Comparison of ENCODE assay signal across 9 mouse cellular contexts in the genomic region with DNA sequence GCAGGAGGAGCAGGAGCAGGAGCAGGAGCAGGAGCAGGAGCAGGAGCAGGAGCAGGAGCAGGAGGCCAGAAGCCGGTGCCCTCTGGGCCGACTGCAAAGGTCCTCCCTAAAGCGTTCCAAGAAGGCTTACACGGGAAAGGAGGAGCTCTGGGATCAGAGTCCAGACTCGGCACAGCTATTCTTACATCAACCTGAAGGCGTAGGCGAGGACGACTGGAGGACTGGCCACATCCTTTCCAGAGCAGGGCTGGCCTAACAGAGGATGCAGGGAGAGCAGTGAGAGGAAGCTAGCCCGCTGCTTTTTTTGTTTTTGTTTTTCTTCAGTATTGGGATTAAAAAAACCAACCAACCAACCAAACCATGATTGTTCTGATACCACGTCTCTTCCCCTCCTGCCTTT.
A peak's percentile ranks its signal among the peaks of the same experiment; 100 is the strongest.
DNase-seq lines count a peak whose midpoint lies in the region; ATAC-seq and TF ChIP-seq lines count a peak whose summit lies in the region.
"Had no signal": no experiment of that assay in that cellular context is flagged by ENCODE, and none has a peak within 500 bp of the region (broad histone marks: within the 10 kb centered on the region; RNA-seq: fewer than 3 reads in every experiment).

No protein-coding gene starts in this region.

- no peak overlapping the region for H3K9ac ChIP-seq in liver, adult 2 months (ENCODE audit: low read depth, low read length)
- no peak overlapping the region for H3K9ac ChIP-seq in liver, embryonic 12.5 days
- H3K9ac ChIP-seq in stomach, embryonic 16.5 days (ENCODE audit: low read length), result no peak overlapping the region

- no peaks in the 10 kb centered on the region for H3K36me3 ChIP-seq in liver, adult 2 months (ENCODE audit: control insufficient read depth, insufficient read depth, low read length)
- no peaks in the 10 kb centered on the region for H3K36me3 ChIP-seq in liver, embryonic 12.5 days
- H3K36me3 ChIP-seq in stomach, embryonic 16.5 days (ENCODE audit: control insufficient read depth, insufficient read depth, low read length), result no peaks in the 10 kb centered on the region

- no peak overlapping the region for H3K4me2 ChIP-seq in liver, embryonic 12.5 days
- no peak overlapping the region for H3K4me2 ChIP-seq in stomach, embryonic 16.5 days (ENCODE audit: low read depth, low read length)

- H3K27ac ChIP-seq in liver, adult 2 months (replicated peaks; ENCODE audit: insufficient read depth, low read depth, low read length), result peak overlapping the region; percentile 80
- H3K27ac ChIP-seq in liver, embryonic 12.5 days, result no peak overlapping the region
- H3K27ac ChIP-seq in stomach, embryonic 16.5 days (ENCODE audit: low read length), result peak overlapping the region; percentile 58

- no peak for ATAC-seq in liver, embryonic 12.5 days
- 0 out of 2 replicates have a peak, but pooled peaks have one; percentile 41 for ATAC-seq in stomach, embryonic 16.5 days (ENCODE audit: insufficient read depth, low FRiP score)

- no peaks in the 10 kb centered on the region for H3K9me3 ChIP-seq in liver, embryonic 12.5 days (replicated peaks)
- no peaks in the 10 kb centered on the region for H3K9me3 ChIP-seq in stomach, embryonic 16.5 days (replicated peaks; ENCODE audit: control insufficient read depth, low read length)

- DNase-seq in liver, adult 2 months (ENCODE audit: extremely low read depth, low read depth, low spot score), result no peak
- DNase-seq in heart, postnatal 10 days, result peak; percentile 58 to 60
- peak; percentile 73 to 90 for DNase-seq in kidney, postnatal 25 days
- DNase-seq in thymus, postnatal 25 days, result no peak
- no peak for DNase-seq in right cerebral cortex, postnatal 14 days
- DNase-seq in ovary, postnatal 14 days (ENCODE audit: low spot score), result no peak
- DNase-seq: cerebellum, adult 2 months had no signal

- H3K4me1 ChIP-seq in liver, adult 2 months (ENCODE audit: control insufficient read depth, insufficient read depth, low read length), result peaks cover 12% of the 10 kb centered on the region
- peaks cover 24% of the 10 kb centered on the region for H3K4me1 ChIP-seq in liver, embryonic 12.5 days
- H3K4me1 ChIP-seq in stomach, embryonic 16.5 days (ENCODE audit: control insufficient read depth, insufficient read depth, low read length), result peaks cover 21% of the 10 kb centered on the region

- H3K79me2 ChIP-seq in liver, adult 2 months (ENCODE audit: control insufficient read depth, insufficient read depth, low read length), result no peaks in the 10 kb centered on the region

- no peak for TF ChIP-seq POLR2A in liver, adult 2 months (IDR thresholded peaks at IDR 0.05; ENCODE audit: extremely low read depth, insufficient read depth, low read length)

- no peaks in the 10 kb centered on the region for H3K27me3 ChIP-seq in liver, adult 2 months (ENCODE audit: control insufficient read depth, insufficient read depth, low read length)
- H3K27me3 ChIP-seq in liver, embryonic 12.5 days (replicated peaks), result no peaks in the 10 kb centered on the region; the same call in 1 of the 2 replicates
- H3K27me3 ChIP-seq in stomach, embryonic 16.5 days (ENCODE audit: control insufficient read depth, insufficient read depth, low read length), result no peaks in the 10 kb centered on the region

- H3K4me3 ChIP-seq in liver, adult 2 months (ENCODE audit: insufficient read depth, low read depth, low read length), result no peak overlapping the region
- no peak overlapping the region for H3K4me3 ChIP-seq in liver, embryonic 12.5 days
- H3K4me3 ChIP-seq in stomach, embryonic 16.5 days (replicated peaks; ENCODE audit: low read length), result no peak overlapping the region

- no peak for TF ChIP-seq CTCF in liver, adult 2 months (IDR thresholded peaks at IDR 0.05; ENCODE audit: low read depth, low read length)

- 78% methylated on average over 10 of the region's 10 CpGs for WGBS in liver, adult 2 months
- WGBS in liver, embryonic 12.5 days (ENCODE audit: insufficient replicate concordance), result 41% methylated on average over 10 of the region's 10 CpGs
- 66% methylated on average over 10 of the region's 10 CpGs for WGBS in stomach, embryonic 16.5 days

- intact Hi-C loops in heart, postnatal 10 days (cut with DNase I), result loop anchor here (2.0 to 10.0 kb wide), 6 partner anchors 39 to 287 kb away; no protein-coding TSS in a partner anchor

Comparison
In these comparisons a context has a peak if more than half of its experiments do, and no peak if none do; other contexts are left out.
1. DNase-seq: peak in heart, postnatal 10 days (2 of 2) and kidney, postnatal 25 days (2 of 2); none in liver, adult 2 months (single experiment), thymus, postnatal 25 days (single experiment), right cerebral cortex, postnatal 14 days (single experiment) and ovary, postnatal 14 days (single experiment).